Mouse (Mus musculus): ENCODE results near the gene AA986860. TPM values are rescaled to one million over a fixed set of nuclear protein-coding genes. Genes with fewer than 3 reads are reported as not detected.

The AA986860 gene
- polyA plus RNA-seq, 1 experiment, result 3.3 TPM

GRCm38 (mm10) chr1:130717291-130717871 lies 14.4 kb upstream of the AA986860 start, which contains the start of gene Yod1:
Gene Yod1 (plus strand): TSS chr1:130717327.
- H3K9me3 ChIP-seq (replicated peaks; ENCODE audit: control insufficient read depth, insufficient read depth, low read length, poor library complexity, severe bottlenecking), result no peaks in the 10 kb centered on the region
- no peak for TF ChIP-seq CTCF (IDR thresholded peaks at IDR 0.05; ENCODE audit: low read depth, low read length)
- TF ChIP-seq POLR2A (IDR thresholded peaks at IDR 0.05; ENCODE audit: insufficient read depth, low read length), result no peak
- no peak for TF ChIP-seq EP300 (IDR thresholded peaks at IDR 0.05; ENCODE audit: insufficient read depth, low read depth, low read length)
- peak within 1 kb of the TSS; percentile 93 for H3K9ac ChIP-seq (ENCODE audit: low read depth, poor library complexity, severe bottlenecking)
- no peak within 1 kb of the TSS for H3K27ac ChIP-seq (ENCODE audit: insufficient read depth, low read length)
- no peaks in the 10 kb centered on the region for H3K4me1 ChIP-seq (ENCODE audit: control insufficient read depth, insufficient read depth, low read length)
- peak within 1 kb of the TSS; percentile 97 for H3K4me3 ChIP-seq (ENCODE audit: low read depth, low read length)
- peaks cover 2% of the 10 kb centered on the region; the same call in 1 of the 2 replicates for H3K36me3 ChIP-seq (ENCODE audit: control insufficient read depth, insufficient read depth, low read length, poor library complexity, severe bottlenecking)
- H3K27me3 ChIP-seq (ENCODE audit: control insufficient read depth, insufficient read depth, low read length, poor library complexity, severe bottlenecking), result no peaks in the 10 kb centered on the region

DNA sequence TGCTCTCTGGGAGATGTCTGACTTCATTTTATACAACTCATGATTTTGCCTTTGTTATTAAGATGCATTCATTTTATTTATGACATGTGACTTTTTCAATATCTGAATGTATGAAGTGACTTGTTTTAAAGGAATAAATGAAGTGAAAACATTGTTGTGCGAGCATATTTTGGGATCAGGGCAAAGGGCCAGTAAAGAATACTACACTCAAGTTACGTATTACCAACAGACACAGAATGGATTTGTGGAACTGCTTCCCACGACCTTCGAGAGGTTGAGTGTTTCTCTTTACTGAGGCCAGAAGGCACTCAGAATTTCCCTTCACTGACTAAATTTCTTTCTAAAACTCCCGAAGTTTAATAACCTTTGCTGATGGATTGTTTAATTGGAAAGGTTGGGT lies 7.6 kb upstream of the AA986860 start:
- Histone ChIP-seq H3K4me1 (ENCODE audit: control insufficient read depth, insufficient read depth, low read length) (no peaks in the 10 kb centered on the region), H3K36me3 (ENCODE audit: control insufficient read depth, insufficient read depth, low read length, poor library complexity, severe bottlenecking) (peaks cover 2% of the 10 kb centered on the region; the same call in 1 of the 2 replicates), H3K4me3 (ENCODE audit: low read depth, low read length) (no peak overlapping the region), H3K27me3 (ENCODE audit: control insufficient read depth, insufficient read depth, low read length, poor library complexity, severe bottlenecking) (no peaks in the 10 kb centered on the region), H3K9me3 (replicated peaks; ENCODE audit: control insufficient read depth, insufficient read depth, low read length, poor library complexity, severe bottlenecking) (no peaks in the 10 kb centered on the region), H3K27ac (ENCODE audit: insufficient read depth, low read length) (no peak overlapping the region), H3K9ac (ENCODE audit: low read depth, poor library complexity, severe bottlenecking) (no peak overlapping the region)
- TF ChIP-seq POLR2A (IDR thresholded peaks at IDR 0.05; ENCODE audit: insufficient read depth, low read length), result no peak
- no peak for TF ChIP-seq CTCF (IDR thresholded peaks at IDR 0.05; ENCODE audit: low read depth, low read length)

DNA sequence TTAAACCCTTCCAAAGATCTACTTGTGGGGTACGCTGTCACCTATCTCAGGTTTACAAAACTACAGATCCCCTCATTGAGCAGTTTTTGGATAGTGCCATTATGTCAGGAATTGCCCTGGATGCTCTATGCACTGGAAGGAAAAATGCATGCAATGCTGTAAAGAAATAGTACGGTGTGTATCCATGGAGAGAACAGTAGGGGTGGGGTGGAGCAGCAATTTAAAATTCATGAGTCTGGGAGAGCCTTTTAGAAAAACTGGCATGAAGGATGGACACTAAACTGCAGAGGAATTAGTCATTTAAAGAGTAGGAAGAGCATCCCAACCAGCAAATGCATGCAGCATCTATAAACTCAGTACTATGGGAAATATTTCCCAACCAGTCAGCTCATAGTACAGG lies 5.4 kb upstream of the AA986860 start:
- Histone ChIP-seq H3K27me3 (ENCODE audit: control insufficient read depth, insufficient read depth, low read length, poor library complexity, severe bottlenecking) (no peaks in the 10 kb centered on the region), H3K4me1 (ENCODE audit: control insufficient read depth, insufficient read depth, low read length) (no peaks in the 10 kb centered on the region), H3K9ac (ENCODE audit: low read depth, poor library complexity, severe bottlenecking) (no peak overlapping the region), H3K27ac (ENCODE audit: insufficient read depth, low read length) (no peak overlapping the region), H3K4me3 (ENCODE audit: low read depth, low read length) (no peak overlapping the region), H3K36me3 (ENCODE audit: control insufficient read depth, insufficient read depth, low read length, poor library complexity, severe bottlenecking) (no peaks in the 10 kb centered on the region), H3K9me3 (replicated peaks; ENCODE audit: control insufficient read depth, insufficient read depth, low read length, poor library complexity, severe bottlenecking) (no peaks in the 10 kb centered on the region)
- TF ChIP-seq CTCF (IDR thresholded peaks at IDR 0.05; ENCODE audit: low read depth, low read length) (no peak), POLR2A (IDR thresholded peaks at IDR 0.05; ENCODE audit: insufficient read depth, low read length) (no peak), EP300 (IDR thresholded peaks at IDR 0.05; ENCODE audit: insufficient read depth, low read depth, low read length) (no peak)

- Histone ChIP-seq H3K9me3 (replicated peaks; ENCODE audit: control insufficient read depth, insufficient read depth, low read length, poor library complexity, severe bottlenecking) (no peaks in the 10 kb centered on the region), H3K4me1 (ENCODE audit: control insufficient read depth, insufficient read depth, low read length) (no peaks in the 10 kb centered on the region), H3K27me3 (ENCODE audit: control insufficient read depth, insufficient read depth, low read length, poor library complexity, severe bottlenecking) (no peaks in the 10 kb centered on the region), H3K4me3 (ENCODE audit: low read depth, low read length) (no peak overlapping the region), H3K36me3 (ENCODE audit: control insufficient read depth, insufficient read depth, low read length, poor library complexity, severe bottlenecking) (no peaks in the 10 kb centered on the region), H3K27ac (ENCODE audit: insufficient read depth, low read length) (no peak overlapping the region), H3K9ac (ENCODE audit: low read depth, poor library complexity, severe bottlenecking) (no peak overlapping the region)
- no peak for TF ChIP-seq EP300 (IDR thresholded peaks at IDR 0.05; ENCODE audit: insufficient read depth, low read depth, low read length)
- TF ChIP-seq CTCF (IDR thresholded peaks at IDR 0.05; ENCODE audit: low read depth, low read length), result no peak
- TF ChIP-seq POLR2A (IDR thresholded peaks at IDR 0.05; ENCODE audit: insufficient read depth, low read length), result no peak
Observed at GRCm38 (mm10) chr1:130728070-130728469, 3.7 kb upstream of the AA986860 start.

GRCm38 (mm10) chr1:130728708-130729107 lies 3.1 kb upstream of the AA986860 start:
- TF ChIP-seq EP300 (IDR thresholded peaks at IDR 0.05; ENCODE audit: insufficient read depth, low read depth, low read length), result no peak
- TF ChIP-seq CTCF (IDR thresholded peaks at IDR 0.05; ENCODE audit: low read depth, low read length), result no peak

GRCm38 (mm10) chr1:130729153-130729552 lies 2.6 kb upstream of the AA986860 start, which contains the start of gene Pfkfb2:
Gene Pfkfb2 (minus strand): TSS chr1:130729253.
- no peaks in the 10 kb centered on the region for H3K27me3 ChIP-seq (ENCODE audit: control insufficient read depth, insufficient read depth, low read length, poor library complexity, severe bottlenecking)
- no peak within 1 kb of the TSS for H3K27ac ChIP-seq (ENCODE audit: insufficient read depth, low read length)
- no peak within 1 kb of the TSS for H3K9ac ChIP-seq (ENCODE audit: low read depth, poor library complexity, severe bottlenecking)
- H3K4me1 ChIP-seq (ENCODE audit: control insufficient read depth, insufficient read depth, low read length), result no peaks in the 10 kb centered on the region
- TF ChIP-seq CTCF (IDR thresholded peaks at IDR 0.05; ENCODE audit: low read depth, low read length) (no peak), POLR2A (IDR thresholded peaks at IDR 0.05; ENCODE audit: insufficient read depth, low read length) (no peak), EP300 (IDR thresholded peaks at IDR 0.05; ENCODE audit: insufficient read depth, low read depth, low read length) (no peak)
- H3K9me3 ChIP-seq (replicated peaks; ENCODE audit: control insufficient read depth, insufficient read depth, low read length, poor library complexity, severe bottlenecking), result no peaks in the 10 kb centered on the region
- H3K4me3 ChIP-seq (ENCODE audit: low read depth, low read length), result no peak within 1 kb of the TSS
- no peaks in the 10 kb centered on the region for H3K36me3 ChIP-seq (ENCODE audit: control insufficient read depth, insufficient read depth, low read length, poor library complexity, severe bottlenecking)

More at GRCm38 (mm10) chr1:130728708-130729107, 3.1 kb upstream of the AA986860 start:
- H3K4me1 ChIP-seq (ENCODE audit: control insufficient read depth, insufficient read depth, low read length), result no peaks in the 10 kb centered on the region
- H3K4me3 ChIP-seq (ENCODE audit: low read depth, low read length), result no peak overlapping the region
- H3K9me3 ChIP-seq (replicated peaks; ENCODE audit: control insufficient read depth, insufficient read depth, low read length, poor library complexity, severe bottlenecking), result no peaks in the 10 kb centered on the region
- no peak overlapping the region for H3K9ac ChIP-seq (ENCODE audit: low read depth, poor library complexity, severe bottlenecking)
- H3K36me3 ChIP-seq (ENCODE audit: control insufficient read depth, insufficient read depth, low read length, poor library complexity, severe bottlenecking), result no peaks in the 10 kb centered on the region
- no peaks in the 10 kb centered on the region for H3K27me3 ChIP-seq (ENCODE audit: control insufficient read depth, insufficient read depth, low read length, poor library complexity, severe bottlenecking)
- H3K27ac ChIP-seq (ENCODE audit: insufficient read depth, low read length), result no peak overlapping the region

Data from ES-Bruce4 (cell line).